Mouse (Mus musculus): ENCODE results near the gene Tspan9. TPM values are rescaled to one million over a fixed set of nuclear protein-coding genes. Genes with fewer than 3 reads are reported as not detected.

Gene Tspan9
- polyA plus RNA-seq, 1 experiment from 2014 or later: 77.3 TPM

DNA sequence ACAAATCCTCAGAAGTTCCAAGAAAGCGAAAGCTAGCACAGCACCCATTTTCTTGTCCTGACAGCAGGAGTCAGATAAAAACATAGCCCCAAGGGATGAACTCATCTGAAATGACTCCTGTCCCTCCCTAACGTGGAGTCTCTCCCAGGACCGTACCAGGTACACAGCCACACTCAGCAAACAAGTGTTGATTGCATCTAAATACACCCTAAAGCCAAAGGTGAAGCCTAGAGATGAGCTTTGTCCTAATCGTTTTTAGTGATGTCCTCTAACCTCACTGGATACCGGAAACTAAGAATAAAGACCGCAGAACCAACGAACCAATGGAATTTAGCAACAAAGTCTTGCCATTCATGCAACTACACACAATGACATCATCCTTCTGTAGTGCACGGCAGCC, 96.2 kb downstream of the Tspan9 start:
- 75% methylated on average over 8 of the region's 8 CpGs for WGBS
- Histone ChIP-seq H3K36me3 (ENCODE audit: control insufficient read depth, insufficient read depth, low read length) (no peaks in the 10 kb centered on the region), H3K27me3 (ENCODE audit: control insufficient read depth, insufficient read depth, low read length) (no peaks in the 10 kb centered on the region), H3K9me3 (ENCODE audit: control insufficient read depth, low read length) (no peaks in the 10 kb centered on the region), H3K9ac (ENCODE audit: low read length) (no peak overlapping the region), H3K4me3 (ENCODE audit: low read depth, low read length) (no peak overlapping the region), H3K4me2 (replicated peaks; ENCODE audit: low read depth) (no peak overlapping the region), H3K4me1 (replicated peaks; ENCODE audit: control insufficient read depth, insufficient read depth) (peaks cover 3% of the 10 kb centered on the region; the same call in 1 of the 2 replicates), H3K27ac (replicated peaks) (no peak overlapping the region)
- DNase-seq (ENCODE audit: low spot score): no peak
- no peak for ATAC-seq (ENCODE audit: low FRiP score, low TSS enrichment)
- TF ChIP-seq CTCF (IDR thresholded peaks at IDR 0.05; ENCODE audit: low read depth): no peak
- no peak for TF ChIP-seq EP300 (optimal IDR thresholded peaks at IDR 0.05)

DNA sequence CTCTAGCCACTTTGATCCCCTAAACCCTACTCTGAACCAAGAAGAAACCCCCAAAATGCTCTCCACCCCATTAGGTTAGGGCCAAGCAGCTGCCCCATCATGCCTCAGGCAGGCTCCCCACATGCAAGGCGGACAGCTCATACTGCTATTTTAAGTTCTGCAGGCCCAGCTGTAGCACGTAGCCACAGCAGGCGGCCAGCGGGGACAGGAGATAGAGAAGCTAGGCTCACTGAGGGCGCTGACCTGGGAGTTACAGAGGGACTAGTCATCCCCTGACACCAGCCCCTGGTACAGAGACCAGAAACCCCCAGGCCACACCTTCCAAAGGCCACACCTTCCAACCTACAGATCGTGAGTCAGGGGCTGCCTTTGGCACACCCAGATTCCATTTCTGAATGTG, 96.6 kb downstream of the Tspan9 start:
- 64% methylated on average over 6 of the region's 6 CpGs for WGBS
- Histone ChIP-seq H3K4me3 (ENCODE audit: low read depth, low read length) (no peak overlapping the region), H3K9ac (ENCODE audit: low read length) (no peak overlapping the region), H3K36me3 (ENCODE audit: control insufficient read depth, insufficient read depth, low read length) (no peaks in the 10 kb centered on the region), H3K4me1 (replicated peaks; ENCODE audit: control insufficient read depth, insufficient read depth) (peaks cover 5% of the 10 kb centered on the region; the same call in 1 of the 2 replicates), H3K9me3 (ENCODE audit: control insufficient read depth, low read length) (no peaks in the 10 kb centered on the region), H3K4me2 (replicated peaks; ENCODE audit: low read depth) (no peak overlapping the region), H3K27me3 (ENCODE audit: control insufficient read depth, insufficient read depth, low read length) (no peaks in the 10 kb centered on the region), H3K27ac (replicated peaks) (no peak overlapping the region)
- TF ChIP-seq CTCF (IDR thresholded peaks at IDR 0.05; ENCODE audit: low read depth): no peak
- no peak for TF ChIP-seq EP300 (optimal IDR thresholded peaks at IDR 0.05)
- DNase-seq (ENCODE audit: low spot score) (no peak), ATAC-seq (ENCODE audit: low FRiP score, low TSS enrichment) (no peak)

DNA sequence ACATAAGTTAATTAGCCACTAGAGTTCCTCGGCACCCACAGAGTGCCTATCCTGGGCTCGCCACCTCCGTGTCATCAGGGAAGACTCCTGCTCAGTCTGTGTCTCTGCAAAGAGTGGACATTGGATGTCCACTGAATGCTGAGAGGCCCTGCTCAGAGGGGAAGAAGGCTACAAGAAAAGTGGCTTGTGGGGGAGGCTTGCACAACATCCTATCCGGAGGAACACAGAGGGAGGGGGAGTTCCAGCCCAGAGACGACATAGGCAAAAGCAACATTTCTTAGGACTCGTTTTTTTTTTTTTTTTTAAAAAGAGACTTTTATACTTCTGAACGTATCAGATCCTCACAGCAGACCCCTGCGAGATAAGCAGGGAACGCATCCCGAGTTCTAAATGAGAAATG, 98.7 kb downstream of the Tspan9 start:
- no peak overlapping the region for H3K27ac ChIP-seq (replicated peaks)
- WGBS: 74% methylated on average over 10 of the region's 10 CpGs
- DNase-seq (ENCODE audit: low spot score) (no peak), ATAC-seq (ENCODE audit: low FRiP score, low TSS enrichment) (no peak)
- no peaks in the 10 kb centered on the region for H3K9me3 ChIP-seq (ENCODE audit: control insufficient read depth, low read length)
- TF ChIP-seq EP300 (optimal IDR thresholded peaks at IDR 0.05) (no peak), CTCF (IDR thresholded peaks at IDR 0.05; ENCODE audit: low read depth) (no peak)
- H3K27me3 ChIP-seq (ENCODE audit: control insufficient read depth, insufficient read depth, low read length): no peaks in the 10 kb centered on the region
- no peaks in the 10 kb centered on the region for H3K36me3 ChIP-seq (ENCODE audit: control insufficient read depth, insufficient read depth, low read length)
- no peak overlapping the region for H3K4me3 ChIP-seq (ENCODE audit: low read depth, low read length)
- peaks cover 5% of the 10 kb centered on the region; the same call in 1 of the 2 replicates for H3K4me1 ChIP-seq (replicated peaks; ENCODE audit: control insufficient read depth, insufficient read depth)
- H3K4me2 ChIP-seq (replicated peaks; ENCODE audit: low read depth): no peak overlapping the region
- no peak overlapping the region for H3K9ac ChIP-seq (ENCODE audit: low read length)

DNA sequence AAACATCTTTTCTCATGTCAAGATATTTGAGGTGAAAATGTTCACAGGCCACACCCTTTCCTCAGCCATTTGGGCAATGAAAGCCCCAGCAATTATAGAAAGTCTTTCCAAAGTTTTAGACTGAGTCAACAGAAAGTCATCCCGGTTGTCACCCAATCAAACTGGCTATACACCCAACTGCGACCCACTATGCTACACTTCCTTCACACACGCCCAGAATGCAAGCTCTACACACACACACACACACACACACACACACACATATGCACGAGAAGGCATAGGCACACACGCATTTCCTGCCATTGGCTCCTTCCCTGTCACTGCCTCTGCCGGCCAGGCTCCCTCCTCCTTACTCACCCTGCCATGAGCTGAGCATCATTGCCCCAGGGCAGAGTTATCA, 99.9 kb downstream of the Tspan9 start:
- no peak for ATAC-seq (ENCODE audit: low FRiP score, low TSS enrichment)
- Histone ChIP-seq H3K9me3 (ENCODE audit: control insufficient read depth, low read length) (no peaks in the 10 kb centered on the region), H3K27me3 (ENCODE audit: control insufficient read depth, insufficient read depth, low read length) (no peaks in the 10 kb centered on the region), H3K4me2 (replicated peaks; ENCODE audit: low read depth) (no peak overlapping the region), H3K4me1 (replicated peaks; ENCODE audit: control insufficient read depth, insufficient read depth) (peaks cover 5% of the 10 kb centered on the region; the same call in 1 of the 2 replicates), H3K9ac (ENCODE audit: low read length) (no peak overlapping the region), H3K36me3 (ENCODE audit: control insufficient read depth, insufficient read depth, low read length) (no peaks in the 10 kb centered on the region), H3K27ac (replicated peaks) (no peak overlapping the region), H3K4me3 (ENCODE audit: low read depth, low read length) (no peak overlapping the region)
- no peak for DNase-seq (ENCODE audit: low spot score)
- WGBS: 56% methylated on average over 6 of the region's 6 CpGs
- no peak for TF ChIP-seq CTCF (IDR thresholded peaks at IDR 0.05; ENCODE audit: low read depth)
- TF ChIP-seq EP300 (optimal IDR thresholded peaks at IDR 0.05): no peak

DNA sequence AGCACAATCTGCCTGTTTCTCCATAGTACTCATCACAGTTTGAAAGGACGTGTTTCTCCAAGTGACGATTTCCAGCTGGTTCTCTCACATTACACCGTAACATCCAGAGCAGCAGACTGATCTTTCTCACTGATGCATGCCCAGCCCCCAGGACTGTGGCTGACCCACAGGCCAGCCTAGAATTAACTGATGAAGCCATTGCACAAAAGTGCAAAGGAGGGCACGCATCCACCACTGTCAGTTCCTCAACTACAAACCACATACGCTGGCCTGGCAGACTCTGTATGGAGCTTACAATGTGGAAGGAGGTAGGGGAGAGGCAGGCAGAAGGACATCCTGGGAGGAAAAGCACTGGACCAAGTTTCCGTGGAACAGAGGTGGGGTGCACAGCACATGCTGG, 101.6 kb downstream of the Tspan9 start:
- Histone ChIP-seq H3K27me3 (ENCODE audit: control insufficient read depth, insufficient read depth, low read length) (no peaks in the 10 kb centered on the region), H3K27ac (replicated peaks) (no peak overlapping the region), H3K36me3 (ENCODE audit: control insufficient read depth, insufficient read depth, low read length) (no peaks in the 10 kb centered on the region), H3K4me2 (replicated peaks; ENCODE audit: low read depth) (no peak overlapping the region), H3K9me3 (ENCODE audit: control insufficient read depth, low read length) (no peaks in the 10 kb centered on the region), H3K4me3 (ENCODE audit: low read depth, low read length) (no peak overlapping the region), H3K9ac (ENCODE audit: low read length) (no peak overlapping the region), H3K4me1 (replicated peaks; ENCODE audit: control insufficient read depth, insufficient read depth) (peaks cover 5% of the 10 kb centered on the region; the same call in 1 of the 2 replicates)
- no peak for ATAC-seq (ENCODE audit: low FRiP score, low TSS enrichment)
- TF ChIP-seq CTCF (IDR thresholded peaks at IDR 0.05; ENCODE audit: low read depth) (no peak), EP300 (optimal IDR thresholded peaks at IDR 0.05) (no peak)
- no peak for DNase-seq (ENCODE audit: low spot score)
- WGBS: 45% methylated on average over 6 of the region's 6 CpGs

DNA sequence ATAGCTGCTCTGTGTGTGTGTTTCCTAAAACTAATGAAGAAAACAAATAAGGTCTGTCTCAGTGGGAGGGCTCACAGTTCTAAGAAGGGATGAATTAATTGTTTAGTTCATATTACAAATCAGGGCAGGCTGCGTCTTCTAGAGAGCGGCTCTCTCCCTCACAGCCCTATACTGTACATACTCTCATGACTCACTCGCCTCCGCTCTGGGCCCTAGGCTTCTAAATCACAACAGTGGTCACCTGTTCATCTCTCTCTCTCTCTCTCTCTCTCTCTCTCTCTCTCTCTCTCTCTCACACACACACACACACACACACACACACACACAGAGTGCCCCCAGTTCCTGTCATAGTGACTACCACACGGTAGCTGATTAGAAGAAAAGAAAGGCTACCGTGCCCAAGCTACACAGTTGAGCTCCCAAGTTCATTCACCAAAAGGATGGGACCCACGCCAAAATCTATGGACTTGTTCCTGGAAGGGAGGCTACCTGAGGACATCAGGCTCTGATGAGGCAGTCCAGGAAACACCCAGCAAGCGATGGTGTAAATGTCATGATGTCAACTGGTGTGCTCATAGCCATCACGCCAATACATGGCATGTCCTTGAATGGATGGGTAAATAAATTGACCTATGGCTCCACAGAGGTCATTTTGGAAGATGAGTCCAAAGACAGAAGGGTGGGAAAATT, 104.2 kb downstream of the Tspan9 start:
- peaks cover 7% of the 10 kb centered on the region for H3K4me1 ChIP-seq (replicated peaks; ENCODE audit: control insufficient read depth, insufficient read depth)
- H3K27me3 ChIP-seq (ENCODE audit: control insufficient read depth, insufficient read depth, low read length): no peaks in the 10 kb centered on the region
- no peaks in the 10 kb centered on the region for H3K9me3 ChIP-seq (ENCODE audit: control insufficient read depth, low read length)
- ATAC-seq (ENCODE audit: low FRiP score, low TSS enrichment): no peak
- WGBS: 76% methylated on average over 9 of the region's 9 CpGs
- no peak overlapping the region for H3K4me3 ChIP-seq (ENCODE audit: low read depth, low read length)
- no peak overlapping the region for H3K27ac ChIP-seq (replicated peaks)
- DNase-seq (ENCODE audit: low spot score): no peak
- TF ChIP-seq CTCF (IDR thresholded peaks at IDR 0.05; ENCODE audit: low read depth) (no peak), EP300 (optimal IDR thresholded peaks at IDR 0.05) (no peak)
- H3K36me3 ChIP-seq (ENCODE audit: control insufficient read depth, insufficient read depth, low read length): no peaks in the 10 kb centered on the region
- H3K9ac ChIP-seq (ENCODE audit: low read length): no peak overlapping the region
- no peak overlapping the region for H3K4me2 ChIP-seq (replicated peaks; ENCODE audit: low read depth)
